Mouse (Mus musculus) cerebellum, adult 2 months (tissue): ENCODE data around the gene Mfrp. TPM values are rescaled to one million over a fixed set of nuclear protein-coding genes. Genes with fewer than 3 reads are reported as not detected.
"Not testable (repeated sequence)": the region's sequence is repeated elsewhere in the genome, so short reads cannot be mapped to it uniquely, and the experiment has no call there.

ENCODE experiments used
- DNase-seq, 2 experiments: peaks; one replicate each; pipeline ENCODE4 v3.0.0; 2021
- H3K27ac ChIP-seq: fragments of 200-500 bp; 2 replicates; pipeline ENCODE4 v1.5.1; 2012; ENCODE audit warnings: low read length, control low read depth, inconsistent platforms; ENCODE audit not compliant: insufficient read depth
- H3K27me3 ChIP-seq: fragments of 200-500 bp; 2 replicates; pipeline ENCODE4 v1.6.1; 2012; ENCODE audit warnings: inconsistent platforms, mild to moderate bottlenecking, low read length, moderate library complexity; ENCODE audit not compliant: control insufficient read depth, insufficient read depth
- H3K4me1 ChIP-seq: fragments of 200-500 bp; 2 replicates; pipeline ENCODE4 v1.6.1; 2011; ENCODE audit warnings: low read length; ENCODE audit not compliant: control insufficient read depth, insufficient read depth
- H3K4me3 ChIP-seq: fragments of 200-500 bp; replicated peaks from 2 replicates; pipeline ENCODE3; 2011; ENCODE audit warnings: mild to moderate bottlenecking, low read depth, low read length, control low read depth; ENCODE audit not compliant: insufficient read depth
- CTCF ChIP-seq: fragments of 200-500 bp; IDR thresholded peaks from 2 replicates; pipeline ENCODE4 v1.5.1; 2011; ENCODE audit warnings: low read depth, mild to moderate bottlenecking, control low read depth, low read length, moderate library complexity, borderline replicate concordance; ENCODE audit not compliant: insufficient read depth
- POLR2A ChIP-seq: fragments of 200-500 bp; IDR thresholded peaks from 2 replicates; pipeline ENCODE4 v1.6.1; 2011; ENCODE audit warnings: low read length, control low read depth, borderline replicate concordance; ENCODE audit not compliant: insufficient read depth
- WGBS: fragments of 180-500 bp; shearing (Covaris S2); methylation state at CpG from one replicate; pipeline ENCODE4 v1.1.7; 2018; 5-methylcytosine and 5-hydroxymethylcytosine counted together
- polyA plus RNA-seq: library from polyadenylated mRNA; depleted of rRNA; stranded (reverse); fragments of >200 nt; gene quantifications from 2 replicates; pipeline ENCODE4 v1.2.3, GENCODE M21; 2012

Mfrp gene
- polyA plus RNA-seq, 1 experiment, result 2.7 TPM

GRCm38 (mm10) chr9:44109360-44110095 lies 8.0 kb downstream of the Mfrp start:
- peak; percentile 73 to 84 for DNase-seq
- H3K4me1 ChIP-seq, result peaks cover 40% of the 10 kb centered on the region
- TF ChIP-seq POLR2A, result no peak
- peak; percentile 81 for TF ChIP-seq CTCF
- H3K27ac ChIP-seq, result no peak overlapping the region
- no peaks in the 10 kb centered on the region for H3K27me3 ChIP-seq
- 24% methylated on average over 9 of the region's 9 CpGs for WGBS
- H3K4me3 ChIP-seq, result no peak overlapping the region

GRCm38 (mm10) chr9:44111909-44112308 lies 10.4 kb downstream of the Mfrp start:
- DNase-seq, result peak in 1 of 2 experiments; percentile 16
- not testable (repeated sequence) for H3K4me3 ChIP-seq, H3K27me3 ChIP-seq, H3K27ac ChIP-seq
- H3K4me1 ChIP-seq, result peaks cover 25% of the 10 kb centered on the region
- WGBS, result 18% methylated on average over 10 of the region's 12 CpGs

GRCm38 (mm10) chr9:44113105-44113789 lies 11.7 kb downstream of the Mfrp start, which contains the start of the genes Gm49380 and Rnf26:
Gm49380 (minus strand) TSS chr9:44113500.
Rnf26 (minus strand) TSS chr9:44113517.
- Histone ChIP-seq H3K4me1 (peaks cover 14% of the 10 kb centered on the region), H3K27me3 (no peaks in the 10 kb centered on the region), H3K4me3 (peak within 1 kb of the TSS; percentile 59), H3K27ac (no peak within 1 kb of the TSS)
- TF ChIP-seq CTCF (no peak), POLR2A (peak; percentile 54; the same call in 1 of the 2 replicates)
- peak; percentile 96 to 98 for DNase-seq
- under 1% methylated on average over 49 of the region's 51 CpGs for WGBS

- Histone ChIP-seq H3K27ac (no peak overlapping the region), H3K4me1 (peaks cover 3% of the 10 kb centered on the region; the same call in 1 of the 2 replicates), H3K27me3 (no peaks in the 10 kb centered on the region), H3K4me3 (no peak overlapping the region)
- TF ChIP-seq CTCF, result no peak
- TF ChIP-seq POLR2A, result no peak
- 91% methylated on average over 2 of the region's 2 CpGs for WGBS
- DNase-seq, result peak in 1 of 2 experiments; percentile 10
Observed at GRCm38 (mm10) chr9:44114453-44114852, 12.9 kb downstream of the Mfrp start.

- Histone ChIP-seq H3K27ac (no peak overlapping the region), H3K4me3 (no peak overlapping the region), H3K27me3 (no peaks in the 10 kb centered on the region), H3K4me1 (no peaks in the 10 kb centered on the region)
- DNase-seq, result no peak
- TF ChIP-seq CTCF (no peak), POLR2A (no peak)
- 91% methylated on average over 9 of the region's 9 CpGs for WGBS
Observed at GRCm38 (mm10) chr9:44115599-44115998, 14.1 kb downstream of the Mfrp start.

- H3K4me3 ChIP-seq, result no peak overlapping the region
- no peak for DNase-seq
Observed at GRCm38 (mm10) chr9:44116182-44116581, 14.7 kb downstream of the Mfrp start.

GRCm38 (mm10) chr9:44119011-44119410 lies 17.5 kb downstream of the Mfrp start:
- peak in 1 of 2 experiments; percentile 41 for DNase-seq
- H3K4me1 ChIP-seq, result no peaks in the 10 kb centered on the region
- no peak overlapping the region for H3K27ac ChIP-seq
- H3K4me3 ChIP-seq, result no peak overlapping the region
- H3K27me3 ChIP-seq, result no peaks in the 10 kb centered on the region
- 56% methylated on average over 5 of the region's 5 CpGs for WGBS
- no peak for TF ChIP-seq POLR2A
- peak; percentile 55 for TF ChIP-seq CTCF

More at GRCm38 (mm10) chr9:44116182-44116581, 14.7 kb downstream of the Mfrp start:
- Histone ChIP-seq H3K27ac (no peak overlapping the region), H3K27me3 (no peaks in the 10 kb centered on the region), H3K4me1 (no peaks in the 10 kb centered on the region)
- 94% methylated on average over 4 of the region's 4 CpGs for WGBS
- no peak for TF ChIP-seq POLR2A

- no peaks in the 10 kb centered on the region for H3K4me1 ChIP-seq
- no peaks in the 10 kb centered on the region for H3K27me3 ChIP-seq
- TF ChIP-seq POLR2A (no peak), CTCF (no peak)
- WGBS, result 62% methylated on average over 8 of the region's 8 CpGs
- DNase-seq, result no peak
- H3K27ac ChIP-seq, result no peak overlapping the region
- no peak overlapping the region for H3K4me3 ChIP-seq
Observed at GRCm38 (mm10) chr9:44119948-44120465, 18.5 kb downstream of the Mfrp start.
